Mouse (Mus musculus) heart, embryonic 11.5 days (tissue): ENCODE data around the gene 0610037L13Rik. TPM values are rescaled to one million over a fixed set of nuclear protein-coding genes. Genes with fewer than 3 reads are reported as not detected.

ENCODE experiments used
- ATAC-seq: fragments of 200-750 bp; cut with Nextera tagmentation; replicated peaks from 2 replicates; pipeline ENCODE4 v1.8.0; 2017; ENCODE audit warnings: moderate library complexity; ENCODE audit not compliant: insufficient number of reproducible peaks, low FRiP score, low TSS enrichment
- H3K27ac ChIP-seq: fragments of 300-500 bp; sonication (generic); 2 replicates; pipeline ENCODE4 v1.5.1; 2014; ENCODE audit warnings: mild to moderate bottlenecking, low read depth, low read length
- H3K27me3 ChIP-seq: fragments of 300-500 bp; sonication (generic); 2 replicates; pipeline ENCODE4 v1.6.1; 2014; ENCODE audit warnings: mild to moderate bottlenecking, low read length, mixed read lengths; ENCODE audit not compliant: control insufficient read depth, insufficient read depth
- H3K36me3 ChIP-seq: fragments of 300-500 bp; sonication (generic); 2 replicates; pipeline ENCODE4 v1.6.1; 2014; ENCODE audit warnings: mild to moderate bottlenecking, low read length, moderate library complexity, mixed read lengths; ENCODE audit not compliant: control insufficient read depth, insufficient read depth
- H3K4me1 ChIP-seq: fragments of 300-500 bp; sonication (generic); 2 replicates; pipeline ENCODE4 v1.6.1; 2014; ENCODE audit warnings: low read length; ENCODE audit not compliant: control insufficient read depth, insufficient read depth
- H3K4me2 ChIP-seq: fragments of 300-500 bp; sonication (generic); 2 replicates; pipeline ENCODE4 v1.6.1; 2014; ENCODE audit warnings: mild to moderate bottlenecking, moderate library complexity
- H3K4me3 ChIP-seq: fragments of 300-500 bp; sonication (generic); 2 replicates; pipeline ENCODE4 v1.5.1; 2014; ENCODE audit warnings: low read depth, low read length
- H3K9ac ChIP-seq: fragments of 300-500 bp; sonication (generic); 2 replicates; pipeline ENCODE4 v1.6.1; 2014; ENCODE audit warnings: mild to moderate bottlenecking, low read depth, low read length, moderate library complexity
- H3K9me3 ChIP-seq: fragments of 300-500 bp; sonication (generic); replicated peaks from 2 replicates; pipeline ENCODE4 v1.6.1; 2016; ENCODE audit warnings: low read length; ENCODE audit not compliant: control insufficient read depth
- WGBS: fragments of 180-500 bp; shearing (Covaris S2); extraction: QIAGEN DNeasy Blood & Tissue Kit; methylation state at CpG from one replicate; pipeline ENCODE4 v1.1.7; 2014; ENCODE audit not compliant: insufficient replicate concordance; 5-methylcytosine and 5-hydroxymethylcytosine counted together
- polyA plus RNA-seq: library from polyadenylated mRNA; unstranded; fragments of >200 nt; fragmentation: Nextera tagmentation; extraction: Ambion mirVana; gene quantifications from 2 replicates; pipeline ENCODE4 v1.2.1, GENCODE M21; 2014

Gene 0610037L13Rik
- polyA plus RNA-seq, 1 experiment from 2014 or later: 106 TPM

GRCm38 (mm10) chr4:107856958-107857686 is 32.5 kb upstream of the 0610037L13Rik start:
- H3K9ac ChIP-seq: no peak overlapping the region
- H3K4me1 ChIP-seq: no peaks in the 10 kb centered on the region
- no peak overlapping the region for H3K27ac ChIP-seq
- H3K4me2 ChIP-seq: no peak overlapping the region
- WGBS: 69% methylated on average over 11 of the region's 11 CpGs
- no peaks in the 10 kb centered on the region for H3K9me3 ChIP-seq
- no peak for ATAC-seq
- 0 out of 2 replicates have a peak, but pooled peaks cover 3% of the 10 kb centered on the region for H3K27me3 ChIP-seq
- H3K4me3 ChIP-seq: no peak overlapping the region
- H3K36me3 ChIP-seq: no peaks in the 10 kb centered on the region

GRCm38 (mm10) chr4:107858995-107859394 is 30.6 kb upstream of the 0610037L13Rik start:
- ATAC-seq: no peak
- Histone ChIP-seq H3K4me1 (no peaks in the 10 kb centered on the region), H3K9me3 (no peaks in the 10 kb centered on the region), H3K27me3 (0 out of 2 replicates have a peak, but pooled peaks cover 3% of the 10 kb centered on the region), H3K4me3 (no peak overlapping the region), H3K27ac (no peak overlapping the region), H3K9ac (no peak overlapping the region), H3K4me2 (no peak overlapping the region), H3K36me3 (no peaks in the 10 kb centered on the region)
- 80% methylated on average over 7 of the region's 7 CpGs for WGBS

- WGBS: 74% methylated on average over 4 of the region's 4 CpGs
- Histone ChIP-seq H3K9me3 (no peaks in the 10 kb centered on the region), H3K9ac (no peak overlapping the region), H3K4me1 (no peaks in the 10 kb centered on the region), H3K36me3 (no peaks in the 10 kb centered on the region), H3K4me2 (no peak overlapping the region), H3K27me3 (no peaks in the 10 kb centered on the region), H3K27ac (no peak overlapping the region), H3K4me3 (no peak overlapping the region)
- no peak for ATAC-seq
These were observed 24.7 kb upstream of the 0610037L13Rik start for GRCm38 (mm10) chr4:107864866-107865265.

GRCm38 (mm10) chr4:107879254-107880050 is 10.2 kb upstream of the 0610037L13Rik start, which contains the start of gene Magoh:
Gene Magoh (plus strand): TSS chr4:107879755.
- 3% methylated on average over 48 of the region's 48 CpGs for WGBS
- Histone ChIP-seq H3K9ac (peak within 1 kb of the TSS; percentile 93), H3K27me3 (no peaks in the 10 kb centered on the region), H3K4me1 (peaks cover 5% of the 10 kb centered on the region; the same call in 1 of the 2 replicates), H3K27ac (peak within 1 kb of the TSS; percentile 64), H3K4me3 (peak within 1 kb of the TSS; percentile 95), H3K36me3 (peaks cover 14% of the 10 kb centered on the region), H3K9me3 (no peaks in the 10 kb centered on the region), H3K4me2 (peak within 1 kb of the TSS; percentile 92)
- ATAC-seq: peak; percentile 93

GRCm38 (mm10) chr4:107881631-107882030 is 8.0 kb upstream of the 0610037L13Rik start:
- WGBS: 84% methylated on average over 1 of the region's 1 CpGs
- Histone ChIP-seq H3K36me3 (peaks cover 16% of the 10 kb centered on the region), H3K27ac (no peak overlapping the region), H3K9ac (no peak overlapping the region), H3K4me2 (no peak overlapping the region), H3K27me3 (no peaks in the 10 kb centered on the region), H3K4me3 (no peak overlapping the region), H3K4me1 (peaks cover 5% of the 10 kb centered on the region; the same call in 1 of the 2 replicates), H3K9me3 (no peaks in the 10 kb centered on the region)
- no peak for ATAC-seq

- Histone ChIP-seq H3K27ac (no peak overlapping the region), H3K4me3 (no peak overlapping the region), H3K9me3 (no peaks in the 10 kb centered on the region), H3K4me2 (no peak overlapping the region), H3K36me3 (peaks cover 19% of the 10 kb centered on the region), H3K27me3 (no peaks in the 10 kb centered on the region), H3K4me1 (peaks cover 6% of the 10 kb centered on the region; the same call in 1 of the 2 replicates), H3K9ac (no peak overlapping the region)
- no peak for ATAC-seq
- WGBS: 73% methylated on average over 7 of the region's 7 CpGs
These were observed 3.2 kb upstream of the 0610037L13Rik start for GRCm38 (mm10) chr4:107886371-107886770.

- H3K4me3 ChIP-seq: peak overlapping the region; percentile 66
- WGBS: under 1% methylated on average over 12 of the region's 12 CpGs
- H3K4me2 ChIP-seq: peak overlapping the region; percentile 90
- no peaks in the 10 kb centered on the region for H3K27me3 ChIP-seq
- peak overlapping the region; percentile 74 for H3K9ac ChIP-seq
- ATAC-seq: no peak
- peak overlapping the region; percentile 86 for H3K27ac ChIP-seq
- no peaks in the 10 kb centered on the region for H3K9me3 ChIP-seq
- peaks cover 6% of the 10 kb centered on the region; the same call in 1 of the 2 replicates for H3K4me1 ChIP-seq
- peaks cover 13% of the 10 kb centered on the region for H3K36me3 ChIP-seq
These were observed 255 bp upstream of the 0610037L13Rik start for GRCm38 (mm10) chr4:107889385-107889730.

GRCm38 (mm10) chr4:107892663-107893062 is 3.0 kb downstream of the 0610037L13Rik start:
- Histone ChIP-seq H3K27me3 (no peaks in the 10 kb centered on the region), H3K27ac (no peak overlapping the region), H3K9ac (no peak overlapping the region), H3K36me3 (peaks cover 18% of the 10 kb centered on the region), H3K9me3 (no peaks in the 10 kb centered on the region), H3K4me2 (no peak overlapping the region), H3K4me1 (peaks cover 6% of the 10 kb centered on the region; the same call in 1 of the 2 replicates), H3K4me3 (no peak overlapping the region)
- no peak for ATAC-seq
- WGBS: 83% methylated on average over 2 of the region's 2 CpGs
